Mouse (Mus musculus) embryonic facial prominence, embryonic 10.5 days (tissue): ENCODE results near the gene P2rx4. TPM values are rescaled to one million over a fixed set of nuclear protein-coding genes. Genes with fewer than 3 reads are reported as not detected.

ENCODE experiments used
- DNase-seq: peaks from one replicate; pipeline ENCODE4 v3.0.0-alpha.2; 2017; ENCODE audit warnings: low spot score
- H3K27ac ChIP-seq: fragments of 300-500 bp; sonication (generic); replicated peaks from 2 replicates; pipeline ENCODE4 v1.5.1; 2016; ENCODE audit warnings: mild to moderate bottlenecking
- H3K27me3 ChIP-seq: fragments of 300-500 bp; sonication (generic); replicated peaks from 2 replicates; pipeline ENCODE4 v1.6.1; 2016; ENCODE audit warnings: low read depth, mild to moderate bottlenecking; ENCODE audit not compliant: poor library complexity, severe bottlenecking
- H3K36me3 ChIP-seq: fragments of 300-500 bp; sonication (generic); replicated peaks from 2 replicates; pipeline ENCODE4 v1.6.1; 2016; ENCODE audit warnings: mild to moderate bottlenecking, moderate library complexity
- H3K4me1 ChIP-seq: fragments of 300-500 bp; sonication (generic); 2 replicates; pipeline ENCODE4 v1.6.1; 2016
- H3K4me3 ChIP-seq: fragments of 300-500 bp; sonication (generic); 2 replicates; pipeline ENCODE4 v1.5.1; 2016; ENCODE audit warnings: mild to moderate bottlenecking, moderate library complexity
- H3K9me3 ChIP-seq: fragments of 300-500 bp; sonication (generic); 2 replicates; pipeline ENCODE4 v1.6.1; 2016; ENCODE audit warnings: mild to moderate bottlenecking
- WGBS: fragments of 180-500 bp; shearing (Covaris S2); methylation state at CpG from one replicate; pipeline ENCODE4 v1.1.7; 2016; 5-methylcytosine and 5-hydroxymethylcytosine counted together
- polyA plus RNA-seq: library from polyadenylated mRNA; unstranded; fragments of >200 nt; fragmentation: Nextera tagmentation; extraction: Ambion mirVana; gene quantifications from 2 replicates; pipeline ENCODE4 v1.2.1, GENCODE M21; 2016

Gene P2rx4
- polyA plus RNA-seq, 1 experiment from 2014 or later: 6.5 TPM

DNA sequence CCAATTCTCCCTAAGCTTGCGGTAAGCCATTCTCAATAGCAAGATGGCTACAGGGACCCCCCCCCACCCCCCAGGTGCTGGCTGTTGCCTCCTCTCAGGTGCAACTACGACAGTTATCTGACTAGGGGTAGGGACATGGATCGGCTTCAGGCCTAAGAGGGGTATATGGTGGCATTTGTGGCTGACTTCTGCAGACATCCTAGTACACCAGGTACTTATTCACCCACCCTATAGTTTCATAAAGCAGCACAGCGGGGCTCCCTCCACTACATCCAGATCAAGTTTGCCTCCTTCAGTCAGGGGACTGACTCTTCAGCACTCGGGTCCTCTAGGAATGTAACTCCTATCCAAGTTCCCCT lies 448 bp upstream of the P2rx4 start:
- Histone ChIP-seq H3K4me3 (peak overlapping the region; percentile 79), H3K27me3 (peaks cover 9% of the 10 kb centered on the region; the same call in 1 of the 2 replicates), H3K36me3 (no peaks in the 10 kb centered on the region), H3K27ac (peak overlapping the region; percentile 85), H3K9me3 (no peaks in the 10 kb centered on the region), H3K4me1 (peaks cover 16% of the 10 kb centered on the region)
- no peak for DNase-seq
- 39% methylated on average over 5 of the region's 5 CpGs for WGBS

- no peak overlapping the region for H3K4me3 ChIP-seq
- no peak for DNase-seq
- no peaks in the 10 kb centered on the region for H3K9me3 ChIP-seq
- WGBS: 76% methylated on average over 6 of the region's 6 CpGs
- peaks cover 16% of the 10 kb centered on the region for H3K4me1 ChIP-seq
- no peak overlapping the region for H3K27ac ChIP-seq
- H3K27me3 ChIP-seq: peaks cover 9% of the 10 kb centered on the region; the same call in 1 of the 2 replicates
- no peaks in the 10 kb centered on the region for H3K36me3 ChIP-seq
Measured at GRCm38 (mm10) chr5:122708819-122709218, 1.5 kb downstream of the P2rx4 start.

DNA sequence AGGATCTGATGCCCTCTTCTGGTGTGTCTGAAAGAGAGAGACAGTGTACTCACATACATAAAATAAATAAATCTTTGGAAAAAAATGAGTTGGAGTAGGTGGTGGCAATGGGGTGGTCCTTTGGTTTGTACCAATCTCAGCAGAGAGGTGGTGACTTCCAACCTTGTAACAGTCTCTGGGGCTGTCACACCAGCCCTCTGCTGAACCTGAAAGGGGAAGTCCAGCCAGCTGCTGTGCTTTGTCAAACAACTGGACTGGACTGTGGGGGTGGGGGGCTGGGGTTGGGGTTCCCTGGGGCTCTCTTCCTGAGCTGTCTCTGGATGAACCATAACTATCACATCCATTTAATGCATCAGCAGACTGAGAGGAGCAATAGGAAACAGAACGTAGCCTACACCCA lies 8.4 kb downstream of the P2rx4 start:
- Histone ChIP-seq H3K27me3 (no peaks in the 10 kb centered on the region), H3K27ac (no peak overlapping the region), H3K36me3 (no peaks in the 10 kb centered on the region), H3K4me3 (no peak overlapping the region), H3K4me1 (0 out of 2 replicates have a peak, but pooled peaks cover 3% of the 10 kb centered on the region), H3K9me3 (no peaks in the 10 kb centered on the region)
- 83% methylated on average over 1 of the region's 1 CpGs for WGBS
- DNase-seq: no peak

DNA sequence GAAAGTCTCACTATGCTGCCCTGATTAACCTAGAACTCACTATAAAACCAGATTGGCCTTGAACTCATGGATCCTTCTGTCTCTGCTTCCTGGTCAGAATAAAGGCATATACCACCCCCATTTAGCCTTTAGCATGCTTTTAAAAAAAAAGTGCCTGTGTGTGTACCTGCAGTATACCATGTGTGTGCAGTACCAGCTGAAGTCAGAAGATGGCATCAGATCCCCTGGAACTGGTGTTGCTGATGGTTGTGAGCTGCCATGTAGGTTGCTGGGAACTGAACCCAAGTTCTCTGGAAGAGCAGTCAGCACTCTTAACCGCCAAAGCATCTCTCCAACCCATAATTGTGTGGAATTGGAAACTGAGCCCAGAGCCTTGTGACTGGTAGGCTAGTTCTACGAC lies 9.4 kb downstream of the P2rx4 start:
- 0 out of 2 replicates have a peak, but pooled peaks cover 3% of the 10 kb centered on the region for H3K4me1 ChIP-seq
- no peaks in the 10 kb centered on the region for H3K9me3 ChIP-seq
- H3K27me3 ChIP-seq: no peaks in the 10 kb centered on the region
- no peak overlapping the region for H3K4me3 ChIP-seq
- H3K27ac ChIP-seq: no peak overlapping the region
- 97% methylated on average over 2 of the region's 2 CpGs for WGBS
- H3K36me3 ChIP-seq: no peaks in the 10 kb centered on the region
- no peak for DNase-seq

- no peak overlapping the region for H3K27ac ChIP-seq
- H3K27me3 ChIP-seq: no peaks in the 10 kb centered on the region
- 85% methylated on average over 7 of the region's 7 CpGs for WGBS
- no peaks in the 10 kb centered on the region for H3K36me3 ChIP-seq
- H3K4me1 ChIP-seq: 0 out of 2 replicates have a peak, but pooled peaks cover 3% of the 10 kb centered on the region
- no peak for DNase-seq
- no peaks in the 10 kb centered on the region for H3K9me3 ChIP-seq
- no peak overlapping the region for H3K4me3 ChIP-seq
Measured at GRCm38 (mm10) chr5:122718400-122718799, 11.1 kb downstream of the P2rx4 start.

- no peaks in the 10 kb centered on the region for H3K9me3 ChIP-seq
- H3K4me3 ChIP-seq: no peak overlapping the region
- 0 out of 2 replicates have a peak, but pooled peaks cover 3% of the 10 kb centered on the region for H3K4me1 ChIP-seq
- 92% methylated on average over 8 of the region's 8 CpGs for WGBS
- H3K27ac ChIP-seq: no peak overlapping the region
- DNase-seq: no peak
- no peaks in the 10 kb centered on the region for H3K27me3 ChIP-seq
- no peaks in the 10 kb centered on the region for H3K36me3 ChIP-seq
Measured at GRCm38 (mm10) chr5:122719168-122719567, 11.8 kb downstream of the P2rx4 start.

GRCm38 (mm10) chr5:122725453-122725852 lies 18.1 kb downstream of the P2rx4 start:
- WGBS: 89% methylated on average over 13 of the region's 13 CpGs
- no peak overlapping the region for H3K27ac ChIP-seq
- H3K9me3 ChIP-seq: no peaks in the 10 kb centered on the region
- no peak for DNase-seq
- H3K4me3 ChIP-seq: no peak overlapping the region
- H3K4me1 ChIP-seq: peaks cover 8% of the 10 kb centered on the region
- H3K27me3 ChIP-seq: no peaks in the 10 kb centered on the region
- peaks cover 2% of the 10 kb centered on the region for H3K36me3 ChIP-seq

DNA sequence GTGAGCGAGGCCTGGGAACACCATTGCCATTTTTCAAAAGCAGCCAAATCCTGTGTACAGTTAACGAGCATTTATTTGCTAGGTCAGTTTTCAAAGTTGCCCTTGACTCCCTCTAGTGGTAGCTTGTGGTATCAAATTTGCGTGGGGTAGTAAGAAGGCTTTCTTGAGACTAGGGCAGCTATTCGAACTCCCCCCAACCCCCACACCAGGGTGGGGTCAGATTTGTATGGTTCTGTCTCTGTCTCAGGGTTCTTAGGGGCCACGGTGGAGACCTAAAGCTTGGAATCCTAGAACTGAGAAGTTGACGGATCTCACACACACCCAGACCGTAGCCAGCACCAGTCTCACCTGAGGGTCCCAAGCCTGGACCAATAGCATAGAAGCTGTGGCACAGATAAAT lies 18.7 kb downstream of the P2rx4 start:
- peak; percentile 63 for DNase-seq
- 29% methylated on average over 7 of the region's 7 CpGs for WGBS
- peaks cover 7% of the 10 kb centered on the region for H3K36me3 ChIP-seq
- no peaks in the 10 kb centered on the region for H3K9me3 ChIP-seq
- H3K4me1 ChIP-seq: peaks cover 8% of the 10 kb centered on the region
- H3K4me3 ChIP-seq: no peak overlapping the region
- H3K27me3 ChIP-seq: no peaks in the 10 kb centered on the region
- no peak overlapping the region for H3K27ac ChIP-seq

GRCm38 (mm10) chr5:122726595-122726994 lies 19.3 kb downstream of the P2rx4 start:
- no peak for DNase-seq
- WGBS: 79% methylated on average over 5 of the region's 5 CpGs
- no peak overlapping the region for H3K4me3 ChIP-seq

GRCm38 (mm10) chr5:122727096-122727495 lies 19.8 kb downstream of the P2rx4 start:
- Histone ChIP-seq H3K36me3 (peaks cover 7% of the 10 kb centered on the region), H3K27me3 (no peaks in the 10 kb centered on the region), H3K4me1 (peaks cover 16% of the 10 kb centered on the region), H3K4me3 (no peak overlapping the region), H3K27ac (no peak overlapping the region), H3K9me3 (no peaks in the 10 kb centered on the region)
- WGBS: 92% methylated on average over 7 of the region's 7 CpGs
- no peak for DNase-seq

More at GRCm38 (mm10) chr5:122726595-122726994, 19.3 kb downstream of the P2rx4 start:
- Histone ChIP-seq H3K4me1 (peaks cover 11% of the 10 kb centered on the region), H3K27ac (no peak overlapping the region), H3K27me3 (no peaks in the 10 kb centered on the region), H3K36me3 (peaks cover 7% of the 10 kb centered on the region), H3K9me3 (no peaks in the 10 kb centered on the region)

DNA sequence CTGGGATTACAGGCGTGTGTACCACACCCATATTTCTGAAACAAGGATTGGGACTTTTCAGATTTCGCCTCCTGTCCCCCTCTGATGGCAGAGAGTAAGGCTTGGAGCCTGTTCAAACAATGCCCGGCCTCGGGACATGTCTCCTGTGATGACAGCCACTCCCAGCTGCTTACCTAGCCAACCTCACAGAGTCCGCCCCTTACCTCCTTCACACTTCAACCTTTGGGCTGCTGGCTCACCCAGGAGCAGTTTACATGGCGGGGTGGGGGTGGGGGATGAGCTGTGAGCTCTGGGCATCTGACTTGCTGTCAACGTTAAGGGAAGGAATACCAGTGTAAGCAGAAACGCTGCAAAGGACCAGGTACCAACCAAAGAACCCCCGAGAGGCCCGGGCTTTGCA lies 23.4 kb downstream of the P2rx4 start:
- WGBS: 86% methylated on average over 10 of the region's 10 CpGs
- Histone ChIP-seq H3K4me3 (no peak overlapping the region), H3K27me3 (no peaks in the 10 kb centered on the region), H3K27ac (no peak overlapping the region), H3K9me3 (no peaks in the 10 kb centered on the region), H3K36me3 (peaks cover 14% of the 10 kb centered on the region), H3K4me1 (peaks cover 38% of the 10 kb centered on the region)
- DNase-seq: no peak

- H3K4me1 ChIP-seq: peaks cover 35% of the 10 kb centered on the region
- no peaks in the 10 kb centered on the region for H3K9me3 ChIP-seq
- DNase-seq: peak; percentile 66
- peaks cover 15% of the 10 kb centered on the region for H3K36me3 ChIP-seq
- peak overlapping the region; percentile 78 for H3K27ac ChIP-seq
- no peaks in the 10 kb centered on the region for H3K27me3 ChIP-seq
- no peak overlapping the region for H3K4me3 ChIP-seq
- WGBS: 68% methylated on average over 8 of the region's 8 CpGs
Measured at GRCm38 (mm10) chr5:122731321-122731720, 24.0 kb downstream of the P2rx4 start.

DNA sequence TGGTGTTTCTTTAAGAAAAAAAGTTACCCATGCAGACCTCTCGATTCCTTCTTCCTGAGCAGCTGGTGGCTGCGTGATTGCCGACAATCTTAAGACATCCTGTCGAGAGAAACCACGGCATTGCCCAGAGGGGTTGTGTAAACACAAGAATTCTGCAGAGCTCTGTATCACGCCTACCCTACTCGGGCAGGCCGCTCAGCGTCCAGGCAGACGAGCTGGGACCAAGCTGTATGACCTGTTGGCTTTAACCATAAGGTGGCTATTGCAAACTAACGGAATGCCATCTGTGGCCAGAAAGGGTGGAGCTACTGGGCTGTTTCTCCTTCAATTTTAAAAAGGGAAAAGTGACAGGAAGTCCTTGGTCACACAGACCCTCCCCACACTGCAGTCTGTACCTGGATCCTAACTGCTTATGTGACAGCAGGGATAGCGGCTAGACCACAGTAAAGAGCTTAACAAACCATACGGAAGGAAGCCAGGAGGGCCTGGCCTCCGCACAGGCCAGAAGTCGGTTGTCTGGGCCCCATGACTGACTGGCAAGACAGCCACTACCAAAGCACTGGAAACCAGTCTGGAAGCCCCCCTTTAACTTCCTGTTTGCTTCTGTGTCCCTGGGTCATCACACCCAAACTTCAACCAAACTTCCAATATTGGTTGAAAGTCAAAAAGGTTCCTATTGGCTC lies 24.8 kb downstream of the P2rx4 start:
- H3K27ac ChIP-seq: peak overlapping the region; percentile 78
- H3K27me3 ChIP-seq: no peaks in the 10 kb centered on the region
- H3K4me3 ChIP-seq: no peak overlapping the region
- H3K4me1 ChIP-seq: peaks cover 35% of the 10 kb centered on the region
- peak; percentile 37 for DNase-seq
- no peaks in the 10 kb centered on the region for H3K9me3 ChIP-seq
- 40% methylated on average over 15 of the region's 15 CpGs for WGBS
- peaks cover 23% of the 10 kb centered on the region for H3K36me3 ChIP-seq
